Mouse (Mus musculus): Measurements from ENCODE around the gene Rbm26.

Gene Rbm26

DNA sequence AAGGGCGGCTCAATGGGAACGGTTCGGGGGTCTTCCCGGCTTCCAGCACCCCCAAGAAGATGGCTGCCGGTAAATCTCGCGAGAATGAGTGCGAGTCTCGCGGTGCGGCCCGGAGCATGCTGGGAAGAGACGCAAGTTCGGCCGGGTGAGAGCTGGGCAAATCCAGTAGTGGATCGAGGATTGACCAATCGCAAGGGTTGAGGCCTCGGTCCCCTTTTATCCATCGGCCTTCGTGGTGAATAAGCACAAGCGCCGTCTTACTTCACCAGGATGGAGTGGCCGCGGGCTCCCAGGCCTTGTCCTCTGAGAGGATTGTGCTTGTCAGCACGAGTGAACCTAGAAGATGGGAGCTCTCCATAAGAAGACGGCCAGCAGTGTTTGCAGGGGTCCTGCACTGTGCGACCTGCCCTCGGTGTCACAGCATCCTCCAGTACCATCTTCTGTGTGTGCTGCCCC lies at the start of gene Rbm26:
Gene Rbm26, minus strand, starts transcription at position 90 of the 456 bp plus-strand sequence.
- DNase-seq (ENCODE audit: low spot score in 2 of 2), result peak; percentile 94 to 98

DNA sequence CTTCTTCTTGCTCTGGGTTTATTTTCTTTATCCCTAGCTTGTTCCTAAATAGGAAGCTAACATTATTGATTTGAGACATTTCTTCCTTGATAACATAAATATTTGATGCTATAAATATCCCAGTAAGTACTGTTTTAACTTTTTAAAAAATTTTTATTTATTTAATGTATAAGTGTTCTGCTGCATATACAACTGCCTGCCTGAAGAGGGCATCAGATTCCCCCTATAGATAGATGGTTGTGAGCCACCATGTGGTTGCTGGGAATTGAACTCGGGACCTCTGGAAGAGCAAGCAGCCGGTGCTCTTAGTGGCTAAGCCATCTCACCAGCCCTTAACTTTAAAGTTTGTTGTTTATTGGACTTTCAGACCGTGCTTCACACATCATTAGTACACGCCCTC lies 48.7 kb upstream of the Rbm26 start:
- no peak for DNase-seq (ENCODE audit: low spot score in 2 of 2)

- DNase-seq (ENCODE audit: low spot score in 2 of 2), result no peak
These were observed 45.1 kb upstream of the Rbm26 start for GRCm38 (mm10) chr14:105222240-105222639.

GRCm38 (mm10) chr14:105219525-105220376 lies 42.6 kb upstream of the Rbm26 start:
- no peak for DNase-seq (ENCODE audit: low spot score in 2 of 2)

- no peak for DNase-seq (ENCODE audit: low spot score in 2 of 2)
These were observed 21.3 kb upstream of the Rbm26 start for GRCm38 (mm10) chr14:105198401-105198800.

GRCm38 (mm10) chr14:105194682-105195081 lies 17.6 kb upstream of the Rbm26 start:
- no peak for DNase-seq (ENCODE audit: low spot score in 2 of 2)

DNA sequence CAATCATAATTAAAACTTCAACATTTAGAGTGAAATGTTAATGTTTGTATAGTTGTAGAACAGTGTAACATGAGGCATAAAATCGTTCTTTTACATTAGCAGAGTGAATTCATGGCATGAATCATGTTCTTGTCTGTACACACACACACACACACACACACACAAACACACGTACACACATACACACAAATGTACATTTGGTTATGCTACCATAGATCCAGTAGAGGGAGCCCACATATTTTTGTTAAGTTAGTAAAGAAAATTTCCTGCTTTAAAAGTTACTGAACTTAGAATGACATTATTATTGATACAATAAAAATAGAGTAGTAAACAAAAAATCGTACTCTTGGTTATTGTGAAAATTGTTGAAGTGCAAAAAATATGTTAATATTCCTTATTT lies 7.7 kb upstream of the Rbm26 start:
- DNase-seq (ENCODE audit: low spot score in 2 of 2), result no peak

DNA sequence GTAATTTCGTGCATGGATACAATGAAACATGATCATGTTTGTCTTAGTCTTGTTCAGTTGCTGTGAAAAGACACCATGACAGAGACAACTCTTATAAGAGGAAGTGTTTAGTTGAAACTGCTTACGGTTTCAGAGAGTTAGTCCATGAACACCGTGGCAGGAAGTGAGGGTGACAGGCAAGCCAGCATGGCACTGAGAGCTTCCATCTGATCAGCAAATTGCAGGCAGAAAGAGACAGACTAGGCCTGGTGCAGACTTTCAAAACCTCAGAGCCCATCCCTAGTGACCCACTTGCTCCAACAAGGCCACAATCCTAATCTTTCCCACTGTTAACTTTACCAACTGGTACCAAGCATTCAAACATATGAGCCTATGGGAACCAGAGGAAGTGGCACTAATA lies 5.7 kb upstream of the Rbm26 start:
- no peak for DNase-seq (ENCODE audit: low spot score in 2 of 2)

DNA sequence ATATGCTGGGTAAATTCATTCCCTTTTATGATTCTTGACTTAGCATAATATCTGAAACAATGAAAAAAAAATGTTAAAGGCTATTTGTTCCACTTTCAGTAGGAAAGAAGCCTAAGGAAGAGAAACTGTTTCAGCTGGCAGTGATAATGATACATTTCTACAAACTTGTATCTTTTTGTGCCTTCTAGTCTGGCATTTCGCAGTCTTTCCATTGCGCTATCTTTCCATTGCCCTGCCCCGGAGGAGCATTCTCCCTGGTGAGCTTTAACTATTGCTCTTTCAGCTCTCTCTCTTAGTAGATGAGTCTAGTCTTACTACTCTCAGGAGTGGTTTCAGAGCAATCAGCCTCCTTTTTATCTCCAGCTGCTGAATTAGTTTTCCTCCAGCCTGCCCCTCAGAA lies 2.6 kb upstream of the Rbm26 start:
- no peak for DNase-seq (ENCODE audit: low spot score in 2 of 2)

DNA sequence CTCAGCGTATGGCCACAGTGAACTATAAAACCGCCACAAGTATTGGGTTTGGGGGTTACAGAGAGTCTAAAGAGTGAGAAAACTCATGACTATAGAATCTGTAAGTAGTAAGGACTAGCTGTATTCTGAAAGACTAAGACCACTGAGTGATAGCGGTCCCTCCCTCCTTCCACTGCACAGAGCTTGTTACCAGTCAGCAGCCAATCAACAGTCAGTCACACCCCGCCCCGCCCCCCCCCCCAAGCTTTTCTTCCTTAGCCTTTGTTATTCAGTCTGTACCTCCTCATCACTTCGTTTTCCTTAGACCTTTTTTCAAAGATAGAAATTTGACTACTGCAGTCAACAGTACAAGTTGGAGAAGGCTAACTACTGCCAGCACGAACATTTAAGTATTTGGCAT lies 1.9 kb upstream of the Rbm26 start:
- DNase-seq (ENCODE audit: low spot score in 2 of 2), result no peak

DNA sequence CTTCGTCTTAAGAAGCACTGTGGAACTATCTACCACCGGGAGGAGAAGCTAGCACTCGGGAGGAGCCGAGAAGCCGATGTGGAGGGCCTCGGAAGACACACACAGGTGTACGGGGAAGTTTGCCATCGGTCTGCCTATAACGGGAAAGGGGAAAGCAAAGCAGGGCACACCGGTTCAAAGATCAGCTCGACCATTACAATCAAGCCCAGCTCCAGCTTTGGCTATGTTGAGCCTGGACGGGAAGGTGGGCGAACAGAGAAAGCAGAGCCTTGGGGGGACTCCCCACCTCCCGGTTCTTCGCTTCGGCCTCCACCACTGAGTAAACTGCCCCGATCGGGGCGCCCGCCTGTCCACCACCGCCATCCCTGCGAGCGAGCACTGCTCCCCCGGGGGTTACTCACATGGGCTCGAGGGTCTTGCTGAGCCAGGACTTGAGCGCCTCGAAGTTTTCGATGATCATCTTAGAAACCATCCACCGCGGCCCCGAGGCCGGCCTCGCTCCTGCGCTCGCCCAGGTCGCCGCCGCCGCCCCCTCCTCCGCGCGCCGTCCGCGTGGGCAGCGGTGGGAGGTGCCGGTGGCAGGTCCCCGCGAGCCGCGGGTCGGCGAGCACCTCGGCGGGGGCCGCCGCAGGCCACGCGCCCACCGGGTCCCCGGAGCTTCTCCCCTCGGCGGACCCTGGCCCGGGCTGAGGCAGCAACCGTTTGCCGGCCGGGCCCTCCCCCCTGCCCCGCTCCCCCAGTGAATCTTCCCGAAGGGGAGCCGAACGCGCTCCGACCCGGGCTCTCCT lies 552 bp downstream of the Rbm26 start:
- no peak for DNase-seq (ENCODE audit: low spot score in 2 of 2)

GRCm38 (mm10) chr14:105167181-105167580 lies 9.9 kb downstream of the Rbm26 start:
- no peak for DNase-seq (ENCODE audit: low spot score in 2 of 2)

DNA sequence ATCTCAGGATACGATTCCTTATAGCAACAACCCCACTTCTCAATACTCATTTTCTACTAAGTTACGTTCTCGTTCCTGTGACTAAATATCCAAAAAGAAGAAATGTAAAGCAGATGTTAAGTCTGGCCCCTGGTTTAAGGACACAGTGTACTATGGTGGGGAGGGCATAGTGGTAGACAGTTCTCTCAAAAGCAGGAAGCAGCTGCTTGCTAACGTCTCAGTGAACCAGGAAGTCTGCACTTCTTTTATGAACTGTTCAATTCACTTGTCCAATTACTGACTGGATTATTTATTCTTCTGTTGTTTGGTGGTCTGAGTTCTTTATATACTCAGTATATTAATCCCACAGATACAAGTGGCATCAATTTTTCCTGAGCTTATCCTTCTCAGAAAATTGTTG lies 12.3 kb downstream of the Rbm26 start:
- no peak for DNase-seq (ENCODE audit: low spot score in 2 of 2)

DNA sequence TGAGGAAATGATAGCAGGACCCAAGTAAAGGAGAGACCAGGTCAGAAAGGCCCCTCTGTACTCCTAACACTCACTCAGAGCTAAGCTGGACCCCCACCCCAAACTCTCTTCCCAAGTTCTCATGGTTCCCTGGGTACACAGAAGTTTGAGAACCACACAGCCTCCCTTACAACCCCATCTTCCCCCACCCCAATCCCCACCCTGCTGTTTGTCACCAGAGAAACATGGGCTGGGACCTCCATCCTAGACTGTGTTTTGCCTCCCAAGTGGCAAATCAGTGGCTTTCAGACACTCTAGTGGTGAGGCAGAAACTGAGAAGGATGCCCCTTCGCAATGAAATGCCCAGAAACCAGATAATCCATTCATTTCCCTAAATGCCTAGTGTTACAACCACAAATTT lies 15.8 kb downstream of the Rbm26 start:
- no peak for DNase-seq (ENCODE audit: low spot score in 2 of 2)

GRCm38 (mm10) chr14:105158526-105158925 lies 18.6 kb downstream of the Rbm26 start:
- no peak for DNase-seq (ENCODE audit: low spot score in 2 of 2)

- no peak for DNase-seq (ENCODE audit: low spot score in 2 of 2)
These were observed 43.1 kb downstream of the Rbm26 start for GRCm38 (mm10) chr14:105134076-105134475.

- DNase-seq (ENCODE audit: low spot score in 2 of 2), result no peak
These were observed 49.3 kb downstream of the Rbm26 start for GRCm38 (mm10) chr14:105127715-105128385.

DNA sequence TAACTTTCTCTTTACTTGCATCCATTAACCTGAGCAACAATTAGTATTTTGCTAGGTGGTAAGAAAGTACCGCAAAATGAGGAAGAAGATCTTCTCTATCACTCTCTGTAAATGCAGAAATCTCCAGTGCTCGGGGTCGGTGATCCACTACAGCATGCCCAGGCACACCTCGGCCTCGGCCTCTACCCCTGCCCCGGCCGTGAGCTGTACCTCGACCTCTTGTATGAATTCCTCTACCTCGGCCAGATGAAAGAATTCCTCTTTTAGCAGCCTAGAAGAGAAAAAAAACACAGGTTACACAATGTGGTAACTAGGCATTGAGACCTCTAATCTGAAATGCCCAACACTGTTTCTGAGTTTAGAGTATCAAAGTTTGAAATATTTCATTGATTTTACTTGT lies 52.6 kb downstream of the Rbm26 start:
- no peak for DNase-seq (ENCODE audit: low spot score in 2 of 2)

- DNase-seq (ENCODE audit: low spot score in 2 of 2), result no peak
These were observed 61.7 kb downstream of the Rbm26 start for GRCm38 (mm10) chr14:105115402-105115801.

GRCm38 (mm10) chr14:105106252-105106651 lies 70.9 kb downstream of the Rbm26 start:
- DNase-seq (ENCODE audit: low spot score in 2 of 2), result no peak

DNA sequence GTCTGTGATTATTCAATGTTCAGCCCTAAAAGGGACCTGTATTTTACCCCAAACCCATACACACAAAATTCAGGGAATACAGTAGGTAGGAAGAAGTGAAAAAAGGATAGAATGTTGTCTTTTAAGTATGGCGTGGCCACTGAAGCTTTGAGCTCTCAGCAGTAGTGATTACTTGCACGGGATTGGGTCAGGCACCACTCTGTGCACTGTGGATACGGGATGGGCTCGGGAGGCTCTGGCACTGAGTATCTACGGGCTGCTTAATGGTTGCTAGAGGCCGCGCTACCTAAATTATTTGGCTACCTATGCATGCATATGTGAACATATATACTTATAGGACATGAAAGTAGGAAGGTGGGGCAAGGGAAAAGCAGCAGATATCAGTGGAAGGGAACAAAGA lies 78.3 kb downstream of the Rbm26 start:
- DNase-seq (ENCODE audit: low spot score in 2 of 2), result no peak

- DNase-seq (ENCODE audit: low spot score in 2 of 2), result no peak
These were observed 80.9 kb downstream of the Rbm26 start for GRCm38 (mm10) chr14:105096221-105096620.
